7 mouse cellular contexts compared by ENCODE assay signal in the genomic region with DNA sequence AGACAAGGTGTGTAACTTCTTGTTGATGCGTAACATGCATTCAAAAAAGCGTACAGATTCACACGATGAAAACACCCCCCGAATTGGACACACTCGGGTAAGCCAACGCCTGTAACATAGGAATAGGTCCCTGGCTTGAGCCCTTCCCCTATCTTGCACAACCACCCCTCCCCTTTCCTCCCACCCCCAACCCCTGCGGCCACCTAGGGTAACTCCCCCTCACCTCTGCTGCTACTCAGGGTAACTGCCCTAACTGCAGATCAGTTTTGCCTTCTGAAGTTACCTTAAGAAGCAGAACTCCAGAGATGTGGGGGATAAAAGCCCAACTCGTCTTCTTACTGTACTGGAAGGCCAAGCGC. TPM values are rescaled to one million over a fixed set of nuclear protein-coding genes. Genes with fewer than 3 reads are reported as not detected.
DNase-seq lines count a peak whose midpoint lies in the region; ATAC-seq lines count a peak whose summit lies in the region.

No protein-coding gene starts in this region.

- no peak for DNase-seq in lung, adult 18-20 months
- DNase-seq in forebrain, embryonic 14.5 days (ENCODE audit: low spot score) = no peak
- no peak for DNase-seq in limb, embryonic 11.5 days (ENCODE audit: low spot score)
- no peak for DNase-seq in ovary, postnatal 36 days (ENCODE audit: low spot score)
- DNase-seq in cerebellum, postnatal 4 days (ENCODE audit: low spot score in 2 of 2) = no peak

- 0 out of 2 replicates have a peak, but pooled peaks have one; percentile 23 for ATAC-seq in lung, embryonic 16.5 days (ENCODE audit: low read depth)
- ATAC-seq in forebrain, embryonic 14.5 days = no peak
- ATAC-seq in limb, embryonic 11.5 days (ENCODE audit: insufficient number of reproducible peaks, low FRiP score, low TSS enrichment, low read depth) = no peak
- ATAC-seq in stomach, embryonic 15.5 days (ENCODE audit: insufficient read depth, low FRiP score, low read depth) = no peak

- H3K4me3 ChIP-seq in lung, embryonic 16.5 days (ENCODE audit: low read length) = no peak overlapping the region
- H3K4me3 ChIP-seq in forebrain, embryonic 14.5 days (ENCODE audit: low read depth, low read length) = no peak overlapping the region
- H3K4me3 ChIP-seq in limb, embryonic 11.5 days (ENCODE audit: low read depth, low read length) = no peak overlapping the region
- H3K4me3 ChIP-seq in stomach, embryonic 15.5 days (replicated peaks) = no peak overlapping the region

- peaks cover 4% of the 10 kb centered on the region; the same call in 1 of the 2 replicates for H3K4me1 ChIP-seq in lung, embryonic 16.5 days (replicated peaks; ENCODE audit: control insufficient read depth, insufficient read depth, low read length)
- no peaks in the 10 kb centered on the region for H3K4me1 ChIP-seq in forebrain, embryonic 14.5 days (ENCODE audit: control insufficient read depth, insufficient read depth, low read length)
- H3K4me1 ChIP-seq in limb, embryonic 11.5 days (ENCODE audit: control insufficient read depth, insufficient read depth, low read length) = no peaks in the 10 kb centered on the region
- H3K4me1 ChIP-seq in stomach, embryonic 15.5 days = no peaks in the 10 kb centered on the region

- peak overlapping the region; percentile 9; the same call in 1 of the 2 replicates for H3K4me2 ChIP-seq in lung, embryonic 16.5 days (ENCODE audit: low read depth, low read length)
- H3K4me2 ChIP-seq in forebrain, embryonic 14.5 days (ENCODE audit: low read length) = peak overlapping the region; percentile 7; the same call in 1 of the 2 replicates
- H3K4me2 ChIP-seq in limb, embryonic 11.5 days (ENCODE audit: low read depth, severe bottlenecking) = peak overlapping the region; percentile 30; the same call in 1 of the 2 replicates
- peak overlapping the region; percentile 19 for H3K4me2 ChIP-seq in stomach, embryonic 15.5 days

- H3K27me3 ChIP-seq in lung, embryonic 16.5 days (ENCODE audit: control insufficient read depth, insufficient read depth, low read depth, low read length) = peaks cover 11% of the 10 kb centered on the region
- H3K27me3 ChIP-seq in forebrain, embryonic 14.5 days (replicated peaks; ENCODE audit: control insufficient read depth, insufficient read depth, low read length) = no peaks in the 10 kb centered on the region
- H3K27me3 ChIP-seq in limb, embryonic 11.5 days (ENCODE audit: control insufficient read depth, insufficient read depth, low read length) = no peaks in the 10 kb centered on the region
- no peaks in the 10 kb centered on the region; the same call in 1 of the 2 replicates for H3K27me3 ChIP-seq in stomach, embryonic 15.5 days (replicated peaks)

- no peak overlapping the region for H3K27ac ChIP-seq in lung, embryonic 16.5 days (ENCODE audit: low read length)
- H3K27ac ChIP-seq in forebrain, embryonic 14.5 days (ENCODE audit: low read depth, low read length) = no peak overlapping the region
- H3K27ac ChIP-seq in limb, embryonic 11.5 days (replicated peaks; ENCODE audit: low read depth, low read length) = no peak overlapping the region
- no peak overlapping the region for H3K27ac ChIP-seq in stomach, embryonic 15.5 days

- no peaks in the 10 kb centered on the region for H3K36me3 ChIP-seq in lung, embryonic 16.5 days (ENCODE audit: control insufficient read depth, insufficient read depth, low read length)
- no peaks in the 10 kb centered on the region for H3K36me3 ChIP-seq in forebrain, embryonic 14.5 days (ENCODE audit: control insufficient read depth, insufficient read depth, low read length)
- H3K36me3 ChIP-seq in limb, embryonic 11.5 days (ENCODE audit: control insufficient read depth, insufficient read depth, low read length) = no peaks in the 10 kb centered on the region
- no peaks in the 10 kb centered on the region for H3K36me3 ChIP-seq in stomach, embryonic 15.5 days

- no peak overlapping the region for H3K9ac ChIP-seq in lung, embryonic 16.5 days (ENCODE audit: low read length)
- H3K9ac ChIP-seq in forebrain, embryonic 14.5 days (ENCODE audit: low read length) = no peak overlapping the region; the same call in 1 of the 2 replicates
- H3K9ac ChIP-seq in limb, embryonic 11.5 days (ENCODE audit: low read length) = no peak overlapping the region
- H3K9ac ChIP-seq in stomach, embryonic 15.5 days = no peak overlapping the region

- 16% methylated on average over 9 of the region's 9 CpGs for WGBS in lung, embryonic 16.5 days
- WGBS in forebrain, embryonic 14.5 days = 12% methylated on average over 9 of the region's 9 CpGs
- WGBS in limb, embryonic 11.5 days = 10% methylated on average over 9 of the region's 9 CpGs
- WGBS in stomach, embryonic 15.5 days = 16% methylated on average over 9 of the region's 9 CpGs

- no peaks in the 10 kb centered on the region for H3K9me3 ChIP-seq in lung, embryonic 16.5 days (ENCODE audit: control insufficient read depth, low read length)
- no peaks in the 10 kb centered on the region for H3K9me3 ChIP-seq in forebrain, embryonic 14.5 days (replicated peaks; ENCODE audit: control insufficient read depth, low read length)
- H3K9me3 ChIP-seq in limb, embryonic 11.5 days (ENCODE audit: control insufficient read depth, low read length) = no peaks in the 10 kb centered on the region
- no peaks in the 10 kb centered on the region for H3K9me3 ChIP-seq in stomach, embryonic 15.5 days

RNA-seq across cellular contexts. Expression of gene Marc1, which starts 39.2 kb away (rescaled TPM):
- polyA plus RNA-seq in lung, embryonic 16.5 days (2015; fragmentation: Nextera tagmentation; extraction: Ambion mirVana) = 0.15 and 0.79 TPM in 2 replicates
- not detected in 2 replicates for polyA plus RNA-seq in forebrain, embryonic 14.5 days (2014; fragmentation: Nextera tagmentation; extraction: Ambion mirVana)
- not detected in 2 replicates for polyA plus RNA-seq in limb, embryonic 11.5 days (2014; fragmentation: Nextera tagmentation; extraction: Ambion mirVana)
- polyA plus RNA-seq in stomach, embryonic 15.5 days (2015; fragmentation: Nextera tagmentation; extraction: Ambion mirVana) = 0.83 and 2.0 TPM in 2 replicates

RNA-seq across cellular contexts. Expression of gene Hlx, which starts 39.5 kb away (rescaled TPM):
- 25.9 and 28.8 TPM in 2 replicates for polyA plus RNA-seq in lung, embryonic 16.5 days (2015; fragmentation: Nextera tagmentation; extraction: Ambion mirVana)
- 0.99 and 1.4 TPM in 2 replicates for polyA plus RNA-seq in forebrain, embryonic 14.5 days (2014; fragmentation: Nextera tagmentation; extraction: Ambion mirVana)
- polyA plus RNA-seq in limb, embryonic 11.5 days (2014; fragmentation: Nextera tagmentation; extraction: Ambion mirVana) = 10.5 and 12.8 TPM in 2 replicates
- 23.2 and 23.4 TPM in 2 replicates for polyA plus RNA-seq in stomach, embryonic 15.5 days (2015; fragmentation: Nextera tagmentation; extraction: Ambion mirVana)
